Mouse (Mus musculus): Measurements from ENCODE around the gene Wdr11. TPM values are rescaled to one million over a fixed set of nuclear protein-coding genes. Genes with fewer than 3 reads are reported as not detected.

The Wdr11 gene
- total and polyA plus RNA-seq, 3 experiments: 24.8 to 37.6 (median 26.1) TPM

- H3K36me3 ChIP-seq (replicated peaks in 1 of 2; ENCODE audit: control insufficient read depth in 1 of 2, insufficient read depth in 1 of 2, low read length in 1 of 2): no peaks in the 10 kb centered on the region
- no peak overlapping the region for H3K27ac ChIP-seq (ENCODE audit: insufficient read depth, low read depth)
- H3K9me3 ChIP-seq (replicated peaks; ENCODE audit: low read length): no peaks in the 10 kb centered on the region
- no peak overlapping the region for H3K9ac ChIP-seq (ENCODE audit: insufficient read depth, low read depth)
- H3K4me2 ChIP-seq (ENCODE audit: insufficient read depth, low read depth, poor library complexity, severe bottlenecking): no peak overlapping the region
- H3K4me3 ChIP-seq (replicated peaks in 1 of 3; ENCODE audit: low read depth in 2 of 3, low read length in 2 of 3, poor library complexity in 1 of 3): no peak overlapping the region
- dilution Hi-C loops (cut with MboI; ENCODE audit: extremely low pct_ligation_motif_present, extremely low pct_unique_long_range_greater_than_20kb, low sequenced_read_pairs): no loop called here
- H3K27me3 ChIP-seq (replicated peaks): peaks cover 74% of the 10 kb centered on the region
- no peaks in the 10 kb centered on the region for H3K79me2 ChIP-seq (replicated peaks; ENCODE audit: control insufficient read depth, extremely low read depth, insufficient read depth, poor library complexity, severe bottlenecking)
- DNase-seq (ENCODE audit: extremely low read depth): no peak
- no peaks in the 10 kb centered on the region for H3K4me1 ChIP-seq (ENCODE audit: control insufficient read depth in 1 of 2, insufficient read depth in 2 of 2)
- no peak for TF ChIP-seq ELF1 (IDR thresholded peaks at IDR 0.05; ENCODE audit: low read depth, low read length)
- no peak for TF ChIP-seq JUND (conservative IDR thresholded peaks at IDR 0.05; ENCODE audit: low read depth, low read length)
- no peak for TF ChIP-seq RCOR1 (conservative IDR thresholded peaks at IDR 0.05; ENCODE audit: low read depth, low read length)
- TF ChIP-seq ETS1 (conservative IDR thresholded peaks at IDR 0.05; ENCODE audit: low read depth, low read length): no peak
- TF ChIP-seq BHLHE40 (IDR thresholded peaks at IDR 0.05; ENCODE audit: low read depth, low read length): no peak
- TF ChIP-seq SMC3 (IDR thresholded peaks at IDR 0.05; ENCODE audit: low read depth, low read length): no peak
- no peak for TF ChIP-seq TBP (conservative IDR thresholded peaks at IDR 0.05; ENCODE audit: low read depth, low read length)
- TF ChIP-seq POLR2A (IDR thresholded peaks at IDR 0.05; ENCODE audit: low read depth, low read length): no peak
- TF ChIP-seq CTCF (conservative IDR thresholded peaks at IDR 0.05 in 1 of 2, IDR thresholded peaks at IDR 0.05 in 1 of 2; ENCODE audit: low read depth in 2 of 2, low read length in 2 of 2): no peak
- no peak for TF ChIP-seq IRF4 (IDR thresholded peaks at IDR 0.05; ENCODE audit: low read depth, low read length)
- no peak for TF ChIP-seq HCFC1 (IDR thresholded peaks at IDR 0.05; ENCODE audit: low read depth, low read length)
- TF ChIP-seq RAD21 (IDR thresholded peaks at IDR 0.05; ENCODE audit: low read depth, low read length): no peak
- in situ Hi-C loops (cut with MboI; ENCODE audit: low pct_ligation_motif_present, low pct_unique_long_range_greater_than_20kb, low sequenced_read_pairs): no loop called here
Observed at GRCm38 (mm10) chr7:129663781-129664505, 72.3 kb downstream of the Wdr11 start.

DNA sequence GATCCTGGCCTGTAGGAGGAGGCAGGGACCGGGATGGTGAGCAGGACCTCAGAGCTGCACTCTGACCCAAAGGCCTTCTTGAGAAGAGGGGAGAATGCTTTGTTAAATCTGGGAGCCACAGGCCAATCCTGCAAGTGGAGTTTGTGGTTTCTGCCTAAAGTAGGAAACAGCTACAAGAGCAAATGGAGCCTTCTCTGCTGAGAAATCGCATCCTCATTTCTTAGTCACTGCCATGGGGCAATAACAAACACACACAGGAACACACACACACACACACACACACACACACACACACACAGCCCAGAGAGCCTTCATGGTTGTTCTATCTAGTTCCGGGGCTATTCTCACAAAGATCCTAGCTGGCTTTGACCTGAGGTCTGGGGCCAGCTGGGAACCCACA is 73.7 kb downstream of the Wdr11 start:
- dilution Hi-C loops (cut with MboI; ENCODE audit: extremely low pct_ligation_motif_present, extremely low pct_unique_long_range_greater_than_20kb, low sequenced_read_pairs): no loop called here

More for the DNA sequence above, 73.7 kb downstream of the Wdr11 start:
- DNase-seq (ENCODE audit: extremely low read depth): no peak
- H3K9me3 ChIP-seq (replicated peaks; ENCODE audit: low read length): no peaks in the 10 kb centered on the region
- H3K79me2 ChIP-seq (replicated peaks; ENCODE audit: control insufficient read depth, extremely low read depth, insufficient read depth, poor library complexity, severe bottlenecking): no peaks in the 10 kb centered on the region
- H3K4me1 ChIP-seq (ENCODE audit: control insufficient read depth in 1 of 2, insufficient read depth in 2 of 2): no peaks in the 10 kb centered on the region
- TF ChIP-seq NRF1 (IDR thresholded peaks at IDR 0.05; ENCODE audit: low read depth, low read length): no peak
- TF ChIP-seq MAX (IDR thresholded peaks at IDR 0.05; ENCODE audit: low read length): no peak
- TF ChIP-seq GABPA (IDR thresholded peaks at IDR 0.05; ENCODE audit: insufficient replicate concordance, low read depth, low read length): no peak
- no peak for TF ChIP-seq RAD21 (IDR thresholded peaks at IDR 0.05; ENCODE audit: low read depth, low read length)
- TF ChIP-seq TCF12 (IDR thresholded peaks at IDR 0.05; ENCODE audit: low read depth, low read length): no peak
- TF ChIP-seq USF1 (IDR thresholded peaks at IDR 0.05; ENCODE audit: low read depth, low read length): no peak
- TF ChIP-seq ELF1 (IDR thresholded peaks at IDR 0.05; ENCODE audit: low read depth, low read length): no peak
- TF ChIP-seq CTCF (conservative IDR thresholded peaks at IDR 0.05 in 1 of 2, IDR thresholded peaks at IDR 0.05 in 1 of 2; ENCODE audit: low read depth in 2 of 2, low read length in 2 of 2): no peak
- TF ChIP-seq KAT2A (IDR thresholded peaks at IDR 0.05; ENCODE audit: insufficient replicate concordance, low read length): no peak
- no peak for TF ChIP-seq RCOR1 (conservative IDR thresholded peaks at IDR 0.05; ENCODE audit: low read depth, low read length)
- no peak for TF ChIP-seq NELFE (IDR thresholded peaks at IDR 0.05; ENCODE audit: low read depth, low read length)
- no peak for TF ChIP-seq POLR2A (IDR thresholded peaks at IDR 0.05; ENCODE audit: low read depth, low read length)
- TF ChIP-seq MAZ (IDR thresholded peaks at IDR 0.05; ENCODE audit: low read depth, low read length): no peak
- no peak for TF ChIP-seq POLR2AphosphoS2 (IDR thresholded peaks at IDR 0.05; ENCODE audit: low read depth, low read length)
- no peak for TF ChIP-seq UBTF (IDR thresholded peaks at IDR 0.05; ENCODE audit: low read depth, low read length)
- TF ChIP-seq BHLHE40 (IDR thresholded peaks at IDR 0.05; ENCODE audit: low read depth, low read length): no peak
- TF ChIP-seq JUN (IDR thresholded peaks at IDR 0.05; ENCODE audit: insufficient read depth, low read depth, low read length): no peak
- no peak for TF ChIP-seq MYC (IDR thresholded peaks at IDR 0.05; ENCODE audit: low read depth, low read length)
- TF ChIP-seq TBP (conservative IDR thresholded peaks at IDR 0.05; ENCODE audit: low read depth, low read length): no peak
- H3K36me3 ChIP-seq (replicated peaks in 1 of 2; ENCODE audit: control insufficient read depth in 1 of 2, insufficient read depth in 1 of 2, low read length in 1 of 2): no peaks in the 10 kb centered on the region
- H3K27ac ChIP-seq (ENCODE audit: insufficient read depth, low read depth): no peak overlapping the region
- H3K27me3 ChIP-seq (replicated peaks): peaks cover 74% of the 10 kb centered on the region
- H3K9ac ChIP-seq (ENCODE audit: insufficient read depth, low read depth): no peak overlapping the region
- in situ Hi-C loops (cut with MboI; ENCODE audit: low pct_ligation_motif_present, low pct_unique_long_range_greater_than_20kb, low sequenced_read_pairs): no loop called here
- H3K4me2 ChIP-seq (ENCODE audit: insufficient read depth, low read depth, poor library complexity, severe bottlenecking): no peak overlapping the region
- H3K4me3 ChIP-seq (replicated peaks in 1 of 3; ENCODE audit: low read depth in 2 of 3, low read length in 2 of 3, poor library complexity in 1 of 3): no peak overlapping the region
